34 mouse cellular contexts compared by ENCODE assay signal in genomic region chr5:115485489-115486205, GRCm38 (mm10). TPM values are rescaled to one million over a fixed set of nuclear protein-coding genes. Genes with fewer than 3 reads are reported as not detected.
A peak's percentile ranks its signal among the peaks of the same experiment; 100 is the strongest.
DNase-seq lines count a peak whose midpoint lies in the region; ATAC-seq and TF ChIP-seq lines count a peak whose summit lies in the region.
"Had no signal": no experiment of that assay in that cellular context is flagged by ENCODE, and none has a peak within 500 bp of the region (broad histone marks: within the 10 kb centered on the region; RNA-seq: fewer than 3 reads in every experiment).

No protein-coding gene starts in this region.

- peaks cover 9% of the 10 kb centered on the region for H3K4me1 ChIP-seq in kidney, embryonic 14.5 days (ENCODE audit: control insufficient read depth, insufficient read depth, low read length)

- H3K36me3 ChIP-seq in kidney, embryonic 14.5 days (ENCODE audit: control insufficient read depth, insufficient read depth, low read length): no peaks in the 10 kb centered on the region
- H3K36me3 ChIP-seq: forebrain, embryonic 12.5 days; heart, embryonic 15.5 days; intestine, embryonic 15.5 days; lung, embryonic 15.5 days; midbrain, embryonic 10.5 days; neural tube, embryonic 12.5 days had no signal

- H3K4me2 ChIP-seq in kidney, embryonic 14.5 days (replicated peaks; ENCODE audit: low read depth, low read length): no peak overlapping the region

- no peaks in the 10 kb centered on the region for H3K27me3 ChIP-seq in kidney, embryonic 14.5 days (ENCODE audit: control insufficient read depth, insufficient read depth, low read length)
- H3K27me3 ChIP-seq: heart, embryonic 15.5 days; intestine, embryonic 15.5 days; lung, embryonic 15.5 days had no signal

- H3K9ac ChIP-seq in kidney, embryonic 14.5 days (ENCODE audit: low read depth, low read length): no peak overlapping the region
- H3K9ac ChIP-seq: neural tube, embryonic 12.5 days had no signal

- intact Hi-C loops in gastrocnemius, adult 2 months (cut with DNase I): no loop called here

- 0 out of 2 replicates have a peak overlapping the region, but pooled peaks have one; percentile 47 for H3K27ac ChIP-seq in kidney, embryonic 14.5 days (ENCODE audit: low read depth, low read length)
- no peak overlapping the region for H3K27ac ChIP-seq in gastrocnemius, adult 2 months
- H3K27ac ChIP-seq: forebrain, embryonic 12.5 days; heart, embryonic 10.5 days; heart, embryonic 15.5 days; intestine, embryonic 15.5 days; lung, embryonic 15.5 days; neural tube, embryonic 12.5 days had no signal

- H3K9me3 ChIP-seq in kidney, embryonic 14.5 days (ENCODE audit: control insufficient read depth, low read length): no peaks in the 10 kb centered on the region
- H3K9me3 ChIP-seq: forebrain, embryonic 12.5 days; heart, embryonic 10.5 days; heart, embryonic 15.5 days; intestine, embryonic 15.5 days; lung, embryonic 15.5 days; midbrain, embryonic 10.5 days; neural tube, embryonic 12.5 days had no signal

- peak; percentile 34 for DNase-seq in kidney, adult 18-20 months
- DNase-seq in kidney, postnatal 10 days: no peak
- DNase-seq in kidney, adult 8-10 months: peak; percentile 47 to 65
- peak; percentile 40 to 57 for DNase-seq in kidney, postnatal 36 days
- DNase-seq in gastrocnemius, adult 2 months: no peak
- DNase-seq: B cell, adult 2 months; cerebellum, adult 8-10 months; forebrain, postnatal 0 days; gastrocnemius, postnatal 10 days; layer of hippocampus, adult 9-11 months; liver; right cerebral cortex, adult 18-20 months; spleen, adult 18-20 months; thymus, postnatal 4 days had no signal

- no peak for TF ChIP-seq CTCF in gastrocnemius, adult 2 months (IDR thresholded peaks at IDR 0.05)

- H3K4me3 ChIP-seq in kidney, embryonic 14.5 days (ENCODE audit: low read length): no peak overlapping the region
- H3K4me3 ChIP-seq in gastrocnemius, adult 2 months: no peak overlapping the region
- H3K4me3 ChIP-seq: neural tube, embryonic 12.5 days had no signal

- WGBS in kidney, embryonic 14.5 days: 64% methylated on average over 18 of the region's 18 CpGs

- no peak for ATAC-seq in kidney, embryonic 14.5 days (ENCODE audit: low FRiP score, low TSS enrichment)
- ATAC-seq: forebrain, postnatal 0 days; hindbrain, embryonic 16.5 days; intestine, embryonic 15.5 days had no signal

RNA-seq across cellular contexts. Expression of gene Sirt4, which starts 1.1 kb away (rescaled TPM):
- 16.4 and 20.9 TPM in 2 replicates for polyA plus RNA-seq in kidney, embryonic 14.5 days (2014; fragmentation: Nextera tagmentation; extraction: Ambion mirVana)
- 10 to 100 TPM; 10.9 to 17.3 TPM for total RNA-seq in gastrocnemius, adult 2 months (2021)

RNA-seq across cellular contexts. Expression of gene Pla2g1b, which starts 19.6 kb away (rescaled TPM):
- 0.46 and 0.57 TPM in 2 replicates for polyA plus RNA-seq in kidney, embryonic 14.5 days (2014; fragmentation: Nextera tagmentation; extraction: Ambion mirVana)
- total RNA-seq in gastrocnemius, adult 2 months (2021): not detected
- total RNA-seq: adrenal gland, adult 18-20 months; common myeloid progenitor, adult 5-6 weeks; forebrain, postnatal 0 days; gastrocnemius, postnatal 10 days; heart, postnatal 25 days; left cerebral cortex, postnatal 10 days; megakaryocyte progenitor cell, adult 5-6 weeks; midbrain, postnatal 0 days had no signal
- polyA plus RNA-seq: embryonic facial prominence, embryonic 14.5 days; erythroblast, embryonic 14.5 days; forebrain, embryonic 12.5 days; forebrain, postnatal 0 days; hindbrain, embryonic 16.5 days; limb, embryonic 11.5 days; liver, embryonic 16.5 days; midbrain, postnatal 0 days; myocyte; neural tube, embryonic 12.5 days had no signal

RNA-seq across cellular contexts. Expression of gene Pxn, which starts 20.8 kb away (rescaled TPM):
- 21.9 and 22.4 TPM in 2 replicates for polyA plus RNA-seq in kidney, embryonic 14.5 days (2014; fragmentation: Nextera tagmentation; extraction: Ambion mirVana)
- 10 to 100 TPM; 79.2 to 95.2 TPM for total RNA-seq in gastrocnemius, adult 2 months (2021)

RNA-seq across cellular contexts. Expression of gene Msi1, which starts 56.2 kb away (rescaled TPM):
- polyA plus RNA-seq in kidney, embryonic 14.5 days (2014; fragmentation: Nextera tagmentation; extraction: Ambion mirVana): 26.2 and 34.0 TPM in 2 replicates
- under 1 TPM in 1 of 2 experiments, not detected in 1; 0.61 TPM for total RNA-seq in gastrocnemius, adult 2 months (2021)
- total RNA-seq: common myeloid progenitor, adult 5-6 weeks; megakaryocyte progenitor cell, adult 5-6 weeks had no signal

Comparison
In these comparisons a context has a peak if more than half of its experiments do, and no peak if none do; other contexts are left out.
1. DNase-seq: peak in kidney, adult 18-20 months (single experiment), kidney, adult 8-10 months (2 of 2) and kidney, postnatal 36 days (2 of 2); none in kidney, postnatal 10 days (single experiment) and gastrocnemius, adult 2 months (single experiment).